Mouse (Mus musculus): ENCODE results near the gene Calhm1. TPM values are rescaled to one million over a fixed set of nuclear protein-coding genes. Genes with fewer than 3 reads are reported as not detected.
A peak's percentile ranks its signal among the peaks of the same experiment; 100 is the strongest.
"Not testable (repeated sequence)": the region's sequence is repeated elsewhere in the genome, so short reads cannot be mapped to it uniquely, and the experiment has no call there.

The Calhm1 gene
- polyA plus RNA-seq, 1 experiment = not detected

DNA sequence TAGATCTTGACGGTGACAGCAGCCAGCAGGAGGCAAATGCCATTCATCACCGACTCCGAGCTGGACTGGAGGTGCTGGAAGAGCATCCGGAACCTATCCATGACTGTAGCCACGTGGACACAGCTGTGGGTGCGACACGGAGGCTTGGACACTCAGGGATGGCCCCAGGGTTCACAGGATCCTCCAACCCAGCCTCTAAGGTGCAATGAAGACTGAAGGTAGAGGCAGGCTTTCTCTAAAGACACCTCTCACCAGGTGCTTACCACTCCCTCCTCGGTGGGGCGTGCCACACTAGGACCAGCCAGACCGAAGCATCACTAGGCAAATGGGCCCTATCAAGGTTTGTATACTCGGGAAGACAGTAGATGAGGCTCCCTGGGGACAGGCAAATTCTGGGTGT lies 13.6 kb upstream of the Calhm1 start, which contains the start of gene Calhm3:
Gene Calhm3, minus strand, starts transcription at position 101 of the 400 bp plus-strand sequence.
- 75% methylated on average over 11 of the region's 11 CpGs for WGBS
- no peak for DNase-seq (ENCODE audit: low read depth, low spot score)

DNA sequence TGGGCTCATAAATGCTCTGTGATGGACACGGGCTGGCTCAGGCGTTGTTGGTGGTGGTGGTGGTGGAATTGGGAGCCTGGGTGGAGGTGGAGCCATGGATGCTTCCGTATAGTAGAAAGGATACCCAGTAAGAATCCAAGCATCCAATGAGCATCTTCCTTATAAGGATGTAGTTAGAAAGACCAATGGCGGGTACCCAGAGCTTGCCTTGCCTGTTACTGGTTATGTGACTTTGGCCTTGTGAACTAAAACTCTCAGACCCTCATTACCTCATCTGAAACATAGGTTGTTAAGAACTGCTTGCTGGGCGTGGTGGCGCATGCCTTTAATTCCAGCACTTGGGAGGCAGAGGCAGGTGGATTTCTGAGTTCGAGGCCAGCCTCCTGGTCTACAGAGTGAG lies 9.7 kb upstream of the Calhm1 start:
- WGBS = 88% methylated on average over 7 of the region's 7 CpGs
- no peak for DNase-seq (ENCODE audit: low read depth, low spot score)

DNA sequence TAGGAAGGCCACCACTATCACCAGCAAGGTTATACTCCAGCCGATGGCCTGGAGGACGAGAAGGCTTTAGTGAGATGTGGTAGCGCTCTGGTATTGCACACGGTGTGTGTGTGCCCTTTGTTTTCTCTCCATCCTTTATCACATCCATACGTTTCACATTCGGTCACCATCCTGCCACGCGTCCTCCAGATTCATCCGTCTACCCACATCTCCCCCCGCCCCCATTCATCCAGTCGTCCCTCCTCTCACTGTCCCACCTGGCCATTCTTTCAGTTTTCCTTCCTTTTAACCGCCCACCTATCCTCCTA lies 8.0 kb upstream of the Calhm1 start:
- DNase-seq (ENCODE audit: low read depth, low spot score) = no peak
- WGBS = 67% methylated on average over 12 of the region's 12 CpGs

DNA sequence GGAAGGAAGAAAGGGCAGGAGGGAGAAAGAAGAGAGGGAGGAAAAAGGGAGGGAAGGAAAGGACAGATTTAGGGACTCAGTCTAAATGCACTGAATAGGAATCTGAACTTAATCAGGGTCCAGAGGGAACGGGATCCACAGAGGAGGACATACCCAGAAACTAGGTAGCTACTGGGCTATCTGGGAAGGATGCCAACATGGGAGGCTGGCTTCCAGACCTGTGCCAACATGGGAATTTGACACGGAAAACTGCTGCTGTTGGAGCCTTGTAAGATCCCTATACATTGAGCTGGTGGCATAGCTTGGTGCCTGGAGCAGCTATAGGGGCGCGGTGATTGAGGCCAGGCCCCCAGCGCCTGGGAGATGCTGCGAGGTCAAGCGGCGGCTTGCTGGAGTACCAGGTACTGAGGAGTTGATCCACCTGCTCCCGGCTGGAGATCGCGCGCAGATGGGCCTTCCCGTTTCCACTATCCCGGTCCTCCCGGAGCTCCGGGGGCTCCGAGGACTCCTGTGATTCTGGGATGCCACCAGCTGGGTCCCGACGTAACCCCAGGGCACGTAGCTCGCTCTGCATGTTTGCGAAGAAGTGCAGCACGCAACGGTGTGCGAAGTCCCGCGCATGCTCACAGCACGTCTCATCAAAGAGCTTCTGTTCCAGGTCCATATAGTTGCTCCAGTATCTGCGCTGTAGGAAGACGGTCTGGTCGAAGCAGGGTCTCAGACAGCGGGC lies 7.4 kb upstream of the Calhm1 start:
- no peak for DNase-seq (ENCODE audit: low read depth, low spot score)
- 21% methylated on average over 32 of the region's 32 CpGs for WGBS

DNA sequence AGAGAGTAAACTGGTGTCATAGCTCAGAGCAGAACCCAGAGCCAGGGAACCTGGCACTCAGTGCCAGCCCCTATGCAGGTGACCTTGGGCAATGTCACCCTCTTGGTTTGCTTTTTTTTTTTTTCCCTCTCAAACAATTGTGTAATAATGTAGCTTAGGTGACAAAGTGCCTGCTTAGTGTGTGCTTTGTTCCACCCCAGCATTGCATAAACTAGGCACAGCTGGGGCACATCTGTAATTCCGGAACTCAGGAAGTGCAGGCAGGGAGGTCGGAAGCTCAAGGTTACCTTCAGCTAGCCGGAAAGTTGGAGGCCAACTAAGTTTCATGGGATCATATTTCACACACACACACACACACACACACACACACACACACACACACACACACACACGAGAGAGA lies 5.8 kb upstream of the Calhm1 start:
- 25% methylated on average over 4 of the region's 4 CpGs for WGBS
- no peak for DNase-seq (ENCODE audit: low read depth, low spot score)

DNA sequence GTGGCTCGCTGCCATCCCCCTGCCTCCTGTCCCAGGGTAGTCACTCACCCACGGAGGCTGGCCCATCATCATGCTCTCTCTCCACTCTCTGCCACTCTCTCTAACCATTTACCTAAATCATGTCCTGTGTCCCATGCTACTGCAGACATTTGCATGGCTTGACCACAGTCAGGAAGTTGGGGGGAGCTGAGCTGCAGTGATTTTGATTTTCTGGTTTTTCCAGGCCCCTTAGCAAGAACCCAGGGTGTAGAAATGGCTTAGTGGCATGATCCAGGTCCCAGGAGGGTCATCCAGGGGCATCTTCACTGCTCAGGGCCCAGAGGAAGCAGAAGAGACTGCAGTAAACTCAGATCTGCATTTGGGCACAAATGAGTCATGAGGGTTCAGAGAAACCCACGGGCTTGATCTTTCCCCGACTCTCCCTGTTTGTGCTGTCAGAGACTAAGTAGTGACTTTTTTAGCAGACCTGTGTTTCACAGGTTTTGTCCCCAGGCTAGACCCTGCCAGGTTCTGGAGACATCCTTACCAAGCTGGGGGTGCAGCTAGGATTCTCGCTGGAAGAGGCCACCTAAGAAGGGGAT lies 4.3 kb upstream of the Calhm1 start:
- 61% methylated on average over 5 of the region's 5 CpGs for WGBS
- DNase-seq (ENCODE audit: low read depth, low spot score) = no peak

DNA sequence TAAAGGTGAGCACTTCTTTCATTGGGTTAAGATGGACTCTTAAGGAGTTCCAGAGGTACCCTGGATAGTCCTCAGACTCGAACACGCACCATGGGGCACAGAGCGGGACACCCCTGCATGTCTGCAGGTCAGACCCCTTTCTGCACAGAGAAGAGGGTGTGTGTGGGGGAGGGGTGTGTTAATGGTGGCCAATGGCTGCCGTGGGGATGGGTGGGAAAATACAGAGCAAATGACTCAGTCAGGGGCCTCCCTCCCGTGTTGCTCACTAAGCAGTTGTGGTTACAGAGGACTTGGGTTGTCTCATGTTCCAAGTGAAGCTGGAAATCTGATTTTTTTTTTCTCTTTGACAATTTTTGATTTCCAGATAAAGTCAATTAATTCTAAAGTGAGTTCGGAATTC lies 1.6 kb downstream of the Calhm1 start:
- 74% methylated on average over 6 of the region's 6 CpGs for WGBS

DNA sequence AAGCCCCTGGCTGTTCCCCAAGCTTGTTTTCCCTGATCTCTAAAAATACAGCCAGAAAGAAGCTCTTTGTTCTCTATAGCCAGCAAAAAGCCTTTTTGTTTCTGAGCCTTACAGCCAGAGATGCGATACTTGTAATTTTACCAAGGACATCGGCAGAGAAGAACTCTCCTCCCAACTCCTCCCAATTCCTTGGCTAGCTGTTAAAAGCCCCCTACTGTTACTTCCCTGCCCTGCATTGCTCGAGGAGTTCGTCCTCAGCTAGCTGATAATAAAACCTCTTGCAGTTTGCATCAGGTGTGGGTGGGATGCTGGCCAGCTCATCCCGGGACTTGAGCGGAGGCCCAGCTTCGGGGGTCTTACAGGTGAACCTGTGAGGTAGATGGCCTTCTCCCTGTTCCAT lies 4.4 kb downstream of the Calhm1 start:
- not testable (repeated sequence) for DNase-seq (ENCODE audit: low read depth, low spot score)
- 60% methylated on average over 7 of the region's 7 CpGs for WGBS

More for the DNA sequence above, 1.6 kb downstream of the Calhm1 start:
- no peak for DNase-seq (ENCODE audit: low read depth, low spot score)

DNA sequence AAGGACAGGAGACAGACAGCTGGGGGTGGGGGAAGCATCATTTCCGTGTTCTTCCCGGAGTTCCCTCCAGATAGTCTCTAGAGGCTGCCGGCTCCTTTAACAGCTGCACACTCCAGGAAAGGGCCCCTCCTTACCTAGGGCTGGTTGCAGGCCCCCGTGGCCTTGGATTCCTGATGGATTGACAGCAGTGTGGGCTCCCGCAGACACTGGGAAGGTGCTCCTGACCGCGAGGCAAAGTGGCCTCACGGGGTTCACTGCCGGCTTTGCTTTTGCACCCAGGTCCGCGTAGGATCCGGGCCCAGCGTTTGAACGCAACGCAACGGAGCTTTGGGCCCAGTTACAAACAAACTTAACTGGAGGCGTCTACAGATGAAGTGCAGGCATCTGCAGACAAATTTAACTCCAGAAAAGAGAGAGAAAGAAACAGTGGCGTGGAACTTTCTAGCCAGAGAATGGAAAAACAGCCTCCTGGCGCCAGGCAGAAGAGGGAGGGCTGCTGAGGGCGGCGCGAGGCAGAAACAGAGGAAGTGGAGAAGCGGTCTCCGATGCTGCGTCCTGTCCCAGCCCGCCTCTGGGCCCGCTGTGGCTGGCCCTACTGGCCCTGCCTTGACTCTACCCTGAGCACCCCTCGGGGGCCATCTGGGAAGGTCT lies 6.2 kb downstream of the Calhm1 start, which contains the start of gene Calhm2:
Gene Calhm2, minus strand, starts transcription at position 524 of the 651 bp plus-strand sequence.
- 8% methylated on average over 28 of the region's 28 CpGs for WGBS
- DNase-seq (ENCODE audit: low read depth, low spot score) = no peak

DNA sequence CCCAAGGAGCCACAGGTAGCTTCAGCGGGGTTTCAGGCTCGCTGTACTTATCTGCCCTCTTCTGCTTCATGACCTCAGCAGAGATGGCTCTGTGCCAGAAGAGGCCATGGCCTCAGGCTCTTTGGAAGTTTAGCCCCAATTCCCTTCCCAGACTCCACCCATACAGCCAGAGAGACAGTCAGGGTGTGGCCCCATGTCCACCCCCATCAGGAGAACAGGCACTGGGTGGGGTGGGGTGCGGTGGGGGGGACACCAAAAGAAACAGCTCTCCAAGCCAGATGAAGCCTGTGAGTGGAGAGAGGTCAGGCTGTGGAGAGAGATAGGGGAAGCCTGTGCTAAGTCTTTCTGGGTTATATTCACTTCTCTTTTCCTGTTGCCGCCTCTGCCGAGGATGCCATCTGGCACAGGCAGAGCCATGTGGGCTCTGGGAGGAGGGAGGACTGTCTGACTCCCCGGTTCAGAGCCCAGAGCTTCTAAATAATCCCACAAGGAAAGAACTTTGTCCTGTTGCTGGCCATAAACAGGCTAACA lies 6.9 kb downstream of the Calhm1 start:
- WGBS = 0% methylated on average over 6 of the region's 6 CpGs
- DNase-seq (ENCODE audit: low read depth, low spot score) = peak; percentile 56

DNA sequence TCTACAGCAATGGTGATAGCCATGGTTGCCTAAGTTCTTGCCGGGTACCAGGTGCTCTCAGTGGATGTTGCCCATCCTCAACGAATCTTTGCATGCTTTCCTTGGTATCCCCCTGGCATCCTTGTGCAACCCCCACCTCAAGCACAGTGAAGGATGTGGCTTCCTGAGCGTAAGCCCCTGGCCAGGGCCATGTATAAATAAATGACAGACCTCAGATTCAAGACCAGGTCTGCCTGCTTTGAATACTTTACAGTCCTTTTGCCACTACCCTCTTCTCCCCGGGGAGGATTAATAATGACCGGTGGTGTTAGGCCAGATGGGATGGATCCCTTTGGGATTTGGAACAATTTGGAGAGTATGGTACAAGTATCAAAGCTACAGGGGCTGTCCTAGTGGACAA lies 7.9 kb downstream of the Calhm1 start:
- WGBS = 83% methylated on average over 5 of the region's 5 CpGs
- DNase-seq (ENCODE audit: low read depth, low spot score) = no peak

DNA sequence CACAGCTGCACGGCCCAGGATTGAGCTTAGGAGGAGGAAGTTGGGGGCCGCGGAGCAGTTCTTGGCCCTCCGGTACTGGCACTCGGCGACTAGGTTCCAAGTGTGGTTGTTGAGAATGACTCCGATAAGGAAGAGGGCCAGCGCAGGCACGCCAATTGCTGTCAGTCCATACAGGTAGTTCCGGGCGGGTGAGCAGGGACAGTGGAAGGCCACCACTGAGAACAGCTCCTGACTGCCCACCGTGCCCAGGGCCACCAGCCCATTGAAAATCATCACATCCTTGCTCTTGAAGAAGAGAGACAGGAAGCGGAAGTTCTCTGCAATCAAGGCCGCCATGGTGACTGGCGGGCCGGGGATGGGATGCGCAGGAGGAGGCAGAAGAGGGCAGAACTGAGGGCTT lies 8.5 kb downstream of the Calhm1 start:
- no peak for DNase-seq (ENCODE audit: low read depth, low spot score)
- 87% methylated on average over 17 of the region's 17 CpGs for WGBS

DNA sequence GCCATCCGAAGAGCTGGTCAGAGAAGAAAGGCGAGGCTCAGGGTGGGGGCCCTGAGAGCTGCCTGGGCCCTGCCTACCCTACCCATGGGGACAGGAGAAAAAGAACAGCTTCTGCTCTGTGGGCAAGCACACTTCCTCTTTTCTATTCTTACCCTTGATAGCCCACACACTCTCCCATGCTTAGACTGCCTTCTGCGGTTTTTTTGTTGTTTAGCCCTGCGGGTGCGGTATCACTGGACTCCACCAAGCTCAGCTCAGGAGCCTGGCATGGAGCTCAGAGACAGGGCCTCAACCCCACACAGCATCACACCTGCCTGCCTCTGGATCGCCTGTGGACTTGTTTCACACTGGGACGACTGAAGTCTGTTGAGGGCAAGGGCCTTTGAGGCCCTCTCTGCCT lies 10.9 kb downstream of the Calhm1 start:
- WGBS = 84% methylated on average over 7 of the region's 7 CpGs

DNA sequence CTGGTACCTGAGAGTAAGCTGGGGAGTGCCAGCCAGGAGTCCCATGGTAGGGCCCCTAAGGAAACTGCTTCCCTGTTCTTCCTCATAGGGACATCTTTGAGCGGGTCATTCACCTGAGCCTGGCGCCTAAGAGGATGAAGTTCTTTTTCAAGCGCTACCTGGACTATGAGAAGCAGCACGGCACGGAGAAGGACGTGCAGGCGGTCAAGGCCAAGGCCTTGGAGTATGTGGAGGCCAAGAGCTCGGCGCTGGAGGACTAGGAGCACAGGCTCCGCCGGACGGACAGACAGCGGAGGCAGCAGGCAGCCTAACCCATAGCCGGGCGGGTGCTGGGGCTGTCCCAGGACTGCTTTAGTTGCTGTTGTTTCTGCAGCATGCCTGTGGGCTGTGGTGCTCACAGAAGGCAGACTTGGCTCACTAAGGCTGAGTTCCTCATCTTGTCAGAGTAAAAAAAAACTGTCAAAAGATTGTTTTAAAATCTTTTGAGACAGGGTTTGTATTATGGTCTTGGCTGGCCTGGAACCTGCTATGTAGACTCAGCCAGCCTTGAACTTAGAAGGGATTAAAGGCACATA lies 13.4 kb downstream of the Calhm1 start:
- WGBS = 90% methylated on average over 15 of the region's 15 CpGs
- no peak for DNase-seq (ENCODE audit: low read depth, low spot score)

More for the DNA sequence above, 10.9 kb downstream of the Calhm1 start:
- DNase-seq (ENCODE audit: low read depth, low spot score) = no peak

DNA sequence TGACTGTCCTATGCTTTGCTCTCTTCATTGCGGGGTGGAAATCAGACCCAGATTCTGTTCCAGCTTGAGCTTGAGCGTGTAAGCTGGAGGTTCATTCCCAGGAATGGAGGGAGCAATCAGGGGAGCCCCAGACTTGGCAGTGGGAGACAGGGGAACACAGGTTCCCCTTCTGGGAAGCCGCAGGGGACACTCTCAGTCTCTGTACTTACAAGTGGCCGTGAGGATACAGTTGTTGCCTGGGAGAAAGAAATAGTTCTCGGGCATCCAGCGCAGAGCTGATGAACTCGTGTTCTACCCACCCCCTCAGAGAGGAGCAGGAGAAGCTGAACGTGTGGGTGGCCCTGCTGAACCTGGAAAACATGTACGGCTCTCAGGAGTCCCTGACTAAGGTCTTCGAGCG lies 15.2 kb downstream of the Calhm1 start:
- 91% methylated on average over 11 of the region's 11 CpGs for WGBS
- DNase-seq (ENCODE audit: low read depth, low spot score) = no peak

DNA sequence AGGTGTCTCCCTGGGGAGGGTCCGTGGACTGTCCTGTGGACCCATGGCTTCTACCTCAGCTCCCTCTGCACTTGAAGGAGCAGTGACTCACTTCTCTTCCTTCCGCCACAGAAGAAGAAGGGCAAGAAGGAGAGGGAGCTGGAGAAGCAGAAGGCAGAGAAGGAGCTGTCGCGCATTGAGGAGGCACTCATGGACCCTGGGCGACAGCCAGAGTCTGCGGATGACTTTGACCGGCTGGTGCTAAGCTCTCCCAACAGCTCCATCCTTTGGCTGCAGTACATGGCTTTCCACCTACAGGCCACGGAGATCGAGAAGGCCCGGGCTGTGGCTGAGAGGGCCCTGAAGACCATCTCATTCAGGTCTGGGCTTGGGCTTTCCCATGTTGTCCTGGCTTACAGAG lies 15.9 kb downstream of the Calhm1 start:
- no peak for DNase-seq (ENCODE audit: low read depth, low spot score)
- WGBS = 91% methylated on average over 10 of the region's 10 CpGs

DNA sequence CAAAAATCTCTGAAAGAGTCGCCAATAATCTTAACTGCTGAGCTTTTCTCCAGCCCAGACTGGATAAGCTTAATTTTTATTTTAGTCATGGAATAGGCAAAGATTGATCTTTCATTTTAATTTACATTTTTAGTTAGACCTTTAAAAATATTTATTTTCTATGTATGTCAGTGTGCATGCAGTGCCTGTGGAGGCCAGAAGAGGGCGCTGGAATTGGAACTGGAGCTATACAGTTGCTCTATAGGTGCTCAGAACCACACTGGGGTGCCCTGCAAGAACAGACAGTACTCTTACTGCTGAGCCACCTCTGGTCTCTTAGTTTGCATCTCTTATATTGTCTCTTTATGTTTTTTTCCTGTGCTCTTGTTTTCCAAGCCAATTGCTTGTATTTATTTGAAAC lies 21.3 kb downstream of the Calhm1 start:
- WGBS = 35% methylated on average over 2 of the region's 2 CpGs

DNA sequence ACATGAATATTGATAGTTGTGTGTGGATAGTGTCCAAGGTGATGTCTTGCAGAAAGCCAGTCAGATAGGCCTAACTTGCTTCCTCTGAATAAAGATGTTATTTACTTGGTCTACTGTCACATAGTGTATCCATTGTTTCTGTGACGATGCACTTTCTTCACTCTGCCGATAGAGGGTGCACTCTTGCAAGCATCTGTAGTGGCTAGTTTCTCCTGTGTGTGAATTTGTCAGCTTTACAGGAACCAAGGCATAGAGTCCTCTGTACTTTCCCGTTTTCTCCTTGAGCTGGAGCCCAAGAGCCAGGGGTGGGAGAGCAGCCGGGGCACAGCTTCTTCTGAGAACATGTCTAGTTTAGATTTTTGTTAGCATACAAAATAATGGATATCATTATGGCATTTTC lies 23.0 kb downstream of the Calhm1 start:
- 33% methylated on average over 4 of the region's 4 CpGs for WGBS
- DNase-seq (ENCODE audit: low read depth, low spot score) = no peak

More for the DNA sequence above, 21.3 kb downstream of the Calhm1 start:
- DNase-seq (ENCODE audit: low read depth, low spot score) = no peak

DNA sequence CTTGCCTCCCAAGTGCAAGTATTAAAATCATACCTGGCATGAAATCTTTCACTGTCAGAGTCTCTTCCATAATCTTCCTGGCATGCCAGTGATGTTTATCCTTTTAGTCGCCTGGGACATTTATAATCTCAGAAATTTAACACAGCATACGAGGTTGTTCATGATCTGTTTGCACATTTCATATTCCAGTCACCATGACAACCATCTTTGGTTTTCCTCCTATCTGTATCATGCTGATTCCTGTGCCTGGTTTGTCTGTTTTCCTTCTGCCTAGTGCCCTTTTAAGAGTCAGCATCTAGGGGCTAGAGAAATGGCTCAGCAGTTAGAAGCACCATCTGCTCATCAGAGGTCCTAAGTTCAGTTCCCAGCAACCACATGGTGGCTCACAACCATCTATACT lies 25.4 kb downstream of the Calhm1 start:
- no peak for DNase-seq (ENCODE audit: low read depth, low spot score)
- WGBS = 52% methylated on average over 2 of the region's 2 CpGs

DNA sequence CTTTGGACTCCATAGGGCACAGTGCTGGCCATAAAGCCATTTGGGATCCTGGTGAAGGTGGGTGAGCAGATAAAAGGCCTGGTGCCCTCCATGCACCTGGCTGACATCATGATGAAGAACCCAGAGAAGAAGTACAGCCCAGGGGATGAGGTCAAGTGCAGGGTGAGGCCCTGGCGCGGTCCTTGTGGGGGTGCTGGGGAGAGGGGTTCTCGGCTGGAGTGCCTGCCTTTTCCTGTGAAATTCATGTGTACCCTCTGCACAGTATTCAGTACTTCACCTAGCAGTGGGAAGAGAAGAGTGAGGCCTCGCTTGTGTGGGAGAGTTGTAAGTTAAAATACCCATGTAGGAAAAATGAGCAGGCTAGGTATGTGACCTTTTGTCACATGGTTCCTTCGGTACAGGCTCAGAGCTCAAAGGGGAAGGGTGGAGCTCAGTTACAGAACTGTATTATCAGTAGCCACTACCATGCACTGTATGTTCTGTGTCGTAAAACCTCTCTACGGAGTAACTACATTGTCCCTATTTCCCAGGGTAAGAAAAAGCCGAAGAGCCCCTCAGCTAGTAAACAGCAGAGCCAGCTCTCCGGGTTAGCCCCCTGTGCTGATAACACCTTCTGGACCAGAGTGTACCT lies 39.3 kb downstream of the Calhm1 start:
- DNase-seq (ENCODE audit: low read depth, low spot score) = no peak
- 77% methylated on average over 9 of the region's 9 CpGs for WGBS

All from large intestine, adult 2 months (tissue).